Mouse (Mus musculus) bone marrow macrophage, adult 2 months (primary cell): ENCODE results near the gene Bsdc1. TPM values are rescaled to one million over a fixed set of nuclear protein-coding genes. Genes with fewer than 3 reads are reported as not detected.
"Not testable (repeated sequence)": the region's sequence is repeated elsewhere in the genome, so short reads cannot be mapped to it uniquely, and the experiment has no call there.

ENCODE experiments used
- H3K27ac ChIP-seq: 2 replicates; pipeline ENCODE4 v1.5.1; 2012; ENCODE audit warnings: low read depth, low read length; ENCODE audit not compliant: insufficient read depth
- H3K4me1 ChIP-seq: 2 replicates; pipeline ENCODE4 v1.6.1; 2012; ENCODE audit warnings: low read length; ENCODE audit not compliant: control insufficient read depth, insufficient read depth
- H3K4me3 ChIP-seq: 2 replicates; pipeline ENCODE4 v1.5.1; 2012; ENCODE audit warnings: mild to moderate bottlenecking, low read length, moderate library complexity; ENCODE audit not compliant: insufficient read depth
- CTCF ChIP-seq: IDR thresholded peaks from 2 replicates; pipeline ENCODE4 v1.5.1; 2012; ENCODE audit warnings: low read depth, mild to moderate bottlenecking, low read length, moderate library complexity
- POLR2A ChIP-seq: IDR thresholded peaks from 2 replicates; pipeline ENCODE4 v1.6.1; 2012; ENCODE audit warnings: mild to moderate bottlenecking, low read depth, low read length, borderline replicate concordance
- polyA plus RNA-seq: library from polyadenylated mRNA; stranded (reverse); fragments of >200 nt; gene quantifications from 2 replicates; pipeline ENCODE4 v1.2.4, GENCODE M21; 2012; ENCODE audit not compliant: missing spikeins, insufficient read depth, insufficient read length

The Bsdc1 gene
- polyA plus RNA-seq, 1 experiment: 37.3 TPM

GRCm38 (mm10) chr4:129513086-129513767 is 51.8 kb downstream of the Bsdc1 start, which contains the start of gene Marcksl1:
TSS of gene Marcksl1 (plus strand) at chr4:129513581.
- H3K4me3 ChIP-seq: peak within 1 kb of the TSS; percentile 64

DNA sequence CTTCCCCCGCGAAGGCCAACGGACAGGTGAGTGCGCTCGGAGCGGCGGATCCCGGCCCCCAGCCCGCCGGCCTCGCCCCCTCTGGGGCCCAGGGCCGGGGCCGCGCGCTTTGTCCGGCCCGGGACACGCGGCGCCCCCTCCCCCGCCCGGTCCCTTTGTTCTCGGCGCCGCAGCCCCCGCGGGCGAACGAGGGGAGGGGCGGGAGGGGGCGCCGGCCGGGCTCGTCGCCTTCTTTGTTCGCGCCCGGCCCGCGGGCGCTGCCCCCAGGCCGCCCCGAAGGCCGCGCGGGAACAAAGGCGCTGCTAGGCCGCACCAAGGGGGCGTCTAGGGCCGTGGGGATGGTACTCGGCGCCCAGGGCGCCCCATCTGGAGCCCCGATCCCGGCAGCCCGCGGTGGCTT is 52.5 kb downstream of the Bsdc1 start:
- Histone ChIP-seq H3K4me3 (peak overlapping the region; percentile 64), H3K4me1 (peaks cover 18% of the 10 kb centered on the region), H3K27ac (no peak overlapping the region)
- TF ChIP-seq POLR2A (no peak), CTCF (no peak)

More at GRCm38 (mm10) chr4:129513086-129513767, 51.8 kb downstream of the Bsdc1 start, which contains the start of gene Marcksl1:
- no peak within 1 kb of the TSS for H3K27ac ChIP-seq
- no peak; the same call in 1 of the 2 replicates for TF ChIP-seq POLR2A
- TF ChIP-seq CTCF: no peak
- H3K4me1 ChIP-seq: peaks cover 23% of the 10 kb centered on the region

DNA sequence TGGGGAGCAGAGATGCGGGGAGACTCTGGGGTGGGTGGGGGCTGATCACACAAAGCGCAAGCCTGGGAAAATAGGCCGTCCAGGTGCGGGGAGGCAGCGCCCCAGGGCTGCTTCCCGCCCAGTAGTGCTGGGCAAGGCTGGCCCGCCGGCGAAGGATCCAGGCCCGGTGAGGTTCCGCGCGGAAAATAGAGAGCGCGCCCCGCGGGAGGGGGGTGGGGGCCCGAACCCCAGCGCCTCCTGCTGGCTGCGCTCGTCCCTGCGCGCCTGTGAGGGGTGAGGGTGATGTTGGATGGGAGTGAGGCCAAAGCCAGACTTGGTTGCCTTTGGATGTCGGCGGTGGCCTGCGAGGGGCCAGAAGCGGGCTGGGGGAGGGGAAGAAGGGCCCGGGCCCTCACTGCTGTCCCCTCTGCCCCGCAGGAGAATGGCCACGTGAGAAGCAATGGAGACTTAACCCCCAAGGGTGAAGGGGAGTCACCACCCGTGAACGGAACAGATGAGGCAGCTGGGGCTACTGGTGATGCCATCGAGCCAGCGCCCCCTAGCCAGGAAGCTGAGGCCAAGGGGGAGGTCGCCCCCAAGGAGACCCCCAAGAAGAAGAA is 53.0 kb downstream of the Bsdc1 start:
- Histone ChIP-seq H3K27ac (no peak overlapping the region), H3K4me3 (peak overlapping the region; percentile 64), H3K4me1 (peaks cover 18% of the 10 kb centered on the region)
- TF ChIP-seq CTCF: peak; percentile 74
- no peak for TF ChIP-seq POLR2A

- TF ChIP-seq CTCF (no peak), POLR2A (no peak)
- Histone ChIP-seq H3K4me3 (no peak overlapping the region), H3K4me1 (peaks cover 12% of the 10 kb centered on the region), H3K27ac (no peak overlapping the region)
Observed at GRCm38 (mm10) chr4:129516925-129517324, 55.5 kb downstream of the Bsdc1 start.

GRCm38 (mm10) chr4:129518519-129518918 is 57.1 kb downstream of the Bsdc1 start:
- H3K4me1 ChIP-seq: no peaks in the 10 kb centered on the region
- TF ChIP-seq CTCF (no peak), POLR2A (no peak)
- no peak overlapping the region for H3K4me3 ChIP-seq
- H3K27ac ChIP-seq: no peak overlapping the region

DNA sequence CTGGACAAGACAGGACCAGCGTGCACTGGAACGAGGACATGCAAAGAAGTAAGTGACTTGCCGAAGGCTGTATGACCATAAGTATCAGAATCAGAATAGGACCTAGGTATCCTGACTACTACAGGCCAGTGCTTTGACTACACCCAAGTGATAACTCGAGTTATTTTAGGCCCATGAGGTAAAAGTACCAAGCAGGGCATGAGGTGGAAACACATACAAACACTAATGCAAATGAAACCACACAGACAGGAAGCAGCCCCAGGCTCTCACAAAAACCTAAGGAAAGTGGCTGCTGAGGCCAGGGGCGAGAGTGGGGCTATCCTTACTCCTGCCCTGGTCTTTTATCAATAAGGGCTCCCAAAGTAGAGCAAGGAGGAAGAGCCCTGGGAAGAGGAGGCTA is 64.0 kb downstream of the Bsdc1 start:
- Histone ChIP-seq H3K4me3 (no peak overlapping the region), H3K4me1 (no peaks in the 10 kb centered on the region), H3K27ac (no peak overlapping the region)
- TF ChIP-seq CTCF: no peak
- TF ChIP-seq POLR2A: no peak

- Histone ChIP-seq H3K4me3 (no peak overlapping the region), H3K27ac (no peak overlapping the region), H3K4me1 (no peaks in the 10 kb centered on the region)
- TF ChIP-seq CTCF (no peak), POLR2A (no peak)
Observed at GRCm38 (mm10) chr4:129525889-129526288, 64.5 kb downstream of the Bsdc1 start.

GRCm38 (mm10) chr4:129528901-129529300 is 67.5 kb downstream of the Bsdc1 start:
- H3K4me1 ChIP-seq, H3K4me3 ChIP-seq, H3K27ac ChIP-seq: not testable (repeated sequence)

Other genes with a start within 250 kb of the Bsdc1 start
- 5.0 and 6.3 TPM in 2 replicates for gene C77080, start 200.2 kb upstream of the Bsdc1 start, polyA plus RNA-seq
- not detected in 2 replicates for gene Sync, start 174.0 kb upstream of the Bsdc1 start, polyA plus RNA-seq
- 137 and 148 TPM in 2 replicates for gene Rbbp4, start 126.2 kb upstream of the Bsdc1 start, polyA plus RNA-seq
- 70.2 and 76.9 TPM in 2 replicates for gene Zbtb8os, start 125.9 kb upstream of the Bsdc1 start, polyA plus RNA-seq
- 3.6 and 4.4 TPM in 2 replicates for gene Zbtb8a, start 83.5 kb upstream of the Bsdc1 start, polyA plus RNA-seq
- not detected in 2 replicates for gene Zbtb8b, start 20.7 kb upstream of the Bsdc1 start, polyA plus RNA-seq
- gene Tssk3, start 29.4 kb downstream of the Bsdc1 start, polyA plus RNA-seq: not detected in 2 replicates
- gene Fam229a, start 29.6 kb downstream of the Bsdc1 start, polyA plus RNA-seq: not detected in 2 replicates
- 157 and 166 TPM in 2 replicates for gene Marcksl1, start 52.0 kb downstream of the Bsdc1 start, polyA plus RNA-seq
- 75.2 and 83.9 TPM in 2 replicates for gene Hdac1, start 81.1 kb downstream of the Bsdc1 start, polyA plus RNA-seq
- 0.68 TPM in 1 of 2 replicates, not detected in the other for gene Lck, start 112.1 kb downstream of the Bsdc1 start, polyA plus RNA-seq
- 1.2 and 2.6 TPM in 2 replicates for gene Fam167b, start 117.0 kb downstream of the Bsdc1 start, polyA plus RNA-seq
- 105 and 119 TPM in 2 replicates for gene Eif3i, start 139.1 kb downstream of the Bsdc1 start, polyA plus RNA-seq
- 137 and 140 TPM in 2 replicates for gene Tmem234, start 139.1 kb downstream of the Bsdc1 start, polyA plus RNA-seq
- 1.8 and 2.3 TPM in 2 replicates for gene Dcdc2b, start 152.7 kb downstream of the Bsdc1 start, polyA plus RNA-seq
- 13.6 and 14.0 TPM in 2 replicates for gene Iqcc, start 157.5 kb downstream of the Bsdc1 start, polyA plus RNA-seq
- 39.0 and 42.3 TPM in 2 replicates for gene Ccdc28b, start 162.4 kb downstream of the Bsdc1 start, polyA plus RNA-seq
- gene Txlna, start 179.5 kb downstream of the Bsdc1 start, polyA plus RNA-seq: 39.8 and 45.7 TPM in 2 replicates
- gene Kpna6, start 211.2 kb downstream of the Bsdc1 start, polyA plus RNA-seq: 35.1 and 42.0 TPM in 2 replicates
- gene Tmem39b, start 235.3 kb downstream of the Bsdc1 start, polyA plus RNA-seq: 10.7 and 12.8 TPM in 2 replicates